In the genomic region with DNA sequence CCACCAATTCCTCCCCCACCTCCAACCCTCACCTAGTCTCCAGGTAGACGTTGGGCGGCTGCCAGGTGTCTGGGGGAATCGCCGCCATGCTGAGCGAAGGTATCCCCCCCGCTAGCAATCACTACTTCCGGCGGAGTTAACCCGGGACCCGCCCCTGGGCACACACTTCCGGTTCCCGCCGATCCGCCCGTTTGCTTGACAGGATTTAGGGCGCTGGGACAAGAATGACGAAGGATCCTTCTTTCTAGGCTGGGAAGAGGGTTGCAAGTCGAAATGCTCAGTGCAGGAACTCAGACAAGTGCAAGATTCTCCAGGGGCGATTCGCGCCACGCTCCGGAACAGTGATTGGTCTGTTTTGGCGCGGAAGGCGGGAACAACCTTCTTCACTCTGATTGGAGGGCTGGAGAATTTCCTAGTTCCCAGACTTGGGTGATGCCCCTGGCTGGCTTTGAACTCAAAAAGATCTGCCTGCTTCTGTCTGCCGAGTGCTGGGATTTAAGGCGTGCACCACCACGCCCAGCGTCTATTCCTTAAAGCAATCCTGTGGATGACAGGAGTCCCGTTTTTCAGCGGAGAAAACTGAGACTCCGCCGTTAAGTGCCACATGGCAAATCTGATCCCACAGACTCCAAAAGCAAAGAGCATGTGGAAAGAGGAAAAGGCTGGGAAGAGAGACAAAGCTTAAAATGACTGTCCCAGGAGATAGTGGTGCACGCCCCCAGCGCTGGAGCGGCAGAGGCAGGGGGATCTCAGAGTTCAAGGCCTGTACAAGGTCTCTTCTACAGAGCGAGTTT, we compare ENCODE assay signal across 8 mouse cellular contexts. TPM values are rescaled to one million over a fixed set of nuclear protein-coding genes. Genes with fewer than 3 reads are reported as not detected.
DNase-seq lines count a peak whose midpoint lies in the region; ATAC-seq and TF ChIP-seq lines count a peak whose summit lies in the region.

TSS of gene Ppil1 (minus strand) at position 347 of the 794 bp plus-strand sequence.

- 0 out of 2 replicates have a peak, but pooled peaks have one; percentile 14 for TF ChIP-seq EP300 in liver, embryonic 14.5 days (IDR thresholded peaks at IDR 0.05; ENCODE audit: low read depth)
- TF ChIP-seq EP300 in stomach, postnatal 0 days (optimal IDR thresholded peaks at IDR 0.05): no peak

- H3K27me3 ChIP-seq in heart, embryonic 13.5 days (replicated peaks): no peaks in the 10 kb centered on the region
- H3K27me3 ChIP-seq in liver, embryonic 14.5 days (ENCODE audit: control insufficient read depth, insufficient read depth, low read length): no peaks in the 10 kb centered on the region
- H3K27me3 ChIP-seq in neural tube, embryonic 11.5 days (ENCODE audit: control insufficient read depth, insufficient read depth, low read length): no peaks in the 10 kb centered on the region
- no peaks in the 10 kb centered on the region for H3K27me3 ChIP-seq in stomach, postnatal 0 days (ENCODE audit: control insufficient read depth, insufficient read depth, low read length)

- no peak for TF ChIP-seq CTCF in liver, embryonic 14.5 days (IDR thresholded peaks at IDR 0.05; ENCODE audit: low read depth)
- TF ChIP-seq CTCF in stomach, postnatal 0 days (IDR thresholded peaks at IDR 0.05; ENCODE audit: low read depth): no peak

- peak within 1 kb of the TSS; percentile 99 for H3K27ac ChIP-seq in heart, embryonic 13.5 days (replicated peaks)
- H3K27ac ChIP-seq in liver, embryonic 14.5 days: peak within 1 kb of the TSS; percentile 83
- peak within 1 kb of the TSS; percentile 94 for H3K27ac ChIP-seq in neural tube, embryonic 11.5 days (ENCODE audit: low read depth, low read length)
- peak within 1 kb of the TSS; percentile 89 for H3K27ac ChIP-seq in stomach, postnatal 0 days (replicated peaks)

- no peaks in the 10 kb centered on the region for H3K9me3 ChIP-seq in heart, embryonic 13.5 days
- H3K9me3 ChIP-seq in liver, embryonic 14.5 days (ENCODE audit: control insufficient read depth, low read length): no peaks in the 10 kb centered on the region
- H3K9me3 ChIP-seq in neural tube, embryonic 11.5 days (ENCODE audit: control insufficient read depth, low read length): no peaks in the 10 kb centered on the region
- no peaks in the 10 kb centered on the region for H3K9me3 ChIP-seq in stomach, postnatal 0 days (ENCODE audit: control insufficient read depth, low read length)

- H3K4me2 ChIP-seq in heart, embryonic 13.5 days: peak within 1 kb of the TSS; percentile 88
- peak within 1 kb of the TSS; percentile 95 for H3K4me2 ChIP-seq in liver, embryonic 14.5 days (ENCODE audit: low read depth)
- H3K4me2 ChIP-seq in neural tube, embryonic 11.5 days (ENCODE audit: low read depth): peak within 1 kb of the TSS; percentile 69
- peak within 1 kb of the TSS; percentile 83 for H3K4me2 ChIP-seq in stomach, postnatal 0 days (replicated peaks; ENCODE audit: low read depth)

- 6% methylated on average over 38 of the region's 38 CpGs for WGBS in heart, embryonic 13.5 days
- 7% methylated on average over 38 of the region's 38 CpGs for WGBS in liver, embryonic 14.5 days (ENCODE audit: insufficient replicate concordance)
- 7% methylated on average over 38 of the region's 38 CpGs for WGBS in neural tube, embryonic 11.5 days
- 8% methylated on average over 38 of the region's 38 CpGs for WGBS in stomach, postnatal 0 days

- peak within 1 kb of the TSS; percentile 95 for H3K9ac ChIP-seq in heart, embryonic 13.5 days
- H3K9ac ChIP-seq in liver, embryonic 14.5 days (replicated peaks): peak within 1 kb of the TSS; percentile 76
- peak within 1 kb of the TSS; percentile 78 for H3K9ac ChIP-seq in neural tube, embryonic 11.5 days (ENCODE audit: low read length)
- peak within 1 kb of the TSS; percentile 74 for H3K9ac ChIP-seq in stomach, postnatal 0 days (ENCODE audit: low read length)

- ATAC-seq in CD4-positive, CD25-positive, alpha-beta regulatory T cell, adult 4 months: peak; percentile 70
- peak; percentile 77 for ATAC-seq in erythroid progenitor cell, adult 5-6 weeks (replicated peaks; ENCODE audit: low FRiP score, poor library complexity, severe bottlenecking)
- no peak for ATAC-seq in heart, embryonic 13.5 days (ENCODE audit: extremely low read depth, insufficient number of reproducible peaks, low FRiP score, low TSS enrichment)
- peak; percentile 71 for ATAC-seq in liver, embryonic 14.5 days (ENCODE audit: insufficient read depth)
- ATAC-seq in neural tube, embryonic 11.5 days (ENCODE audit: insufficient read depth, low FRiP score, low TSS enrichment): peak; percentile 51
- peak; percentile 57 for ATAC-seq in stomach, postnatal 0 days (ENCODE audit: low FRiP score, low TSS enrichment)

- H3K4me3 ChIP-seq in heart, embryonic 13.5 days: peak within 1 kb of the TSS; percentile 93
- peak within 1 kb of the TSS; percentile 71 to 91 for H3K4me3 ChIP-seq in liver, embryonic 14.5 days (ENCODE audit: insufficient read depth in 1 of 2, low read depth in 2 of 2, low read length in 2 of 2)
- H3K4me3 ChIP-seq in neural tube, embryonic 11.5 days (ENCODE audit: low read depth, low read length): peak within 1 kb of the TSS; percentile 90
- H3K4me3 ChIP-seq in stomach, postnatal 0 days (ENCODE audit: low read depth, low read length): peak within 1 kb of the TSS; percentile 76

- peaks cover 51% of the 10 kb centered on the region for H3K4me1 ChIP-seq in heart, embryonic 13.5 days
- H3K4me1 ChIP-seq in liver, embryonic 14.5 days (replicated peaks; ENCODE audit: control insufficient read depth in 2 of 2, insufficient read depth in 2 of 2, low read length in 1 of 2): peaks cover 9 to 29% of the 10 kb centered on the region in 2 experiments; a peak in 3 of 4 replicates
- peaks cover 13% of the 10 kb centered on the region for H3K4me1 ChIP-seq in neural tube, embryonic 11.5 days (ENCODE audit: control insufficient read depth, insufficient read depth, low read length)
- peaks cover 3% of the 10 kb centered on the region; the same call in 1 of the 2 replicates for H3K4me1 ChIP-seq in stomach, postnatal 0 days (replicated peaks; ENCODE audit: control insufficient read depth, insufficient read depth)

- peaks cover 26% of the 10 kb centered on the region for H3K36me3 ChIP-seq in heart, embryonic 13.5 days
- peaks cover 20% of the 10 kb centered on the region for H3K36me3 ChIP-seq in liver, embryonic 14.5 days (replicated peaks; ENCODE audit: control insufficient read depth, insufficient read depth, low read depth)
- 0 out of 2 replicates have a peak, but pooled peaks cover 3% of the 10 kb centered on the region for H3K36me3 ChIP-seq in neural tube, embryonic 11.5 days (ENCODE audit: control insufficient read depth, insufficient read depth, low read length)
- 0 out of 2 replicates have a peak, but pooled peaks cover 7% of the 10 kb centered on the region for H3K36me3 ChIP-seq in stomach, postnatal 0 days (ENCODE audit: control insufficient read depth, insufficient read depth, low read length)

- peak; percentile 63 for DNase-seq in brain, embryonic 18.5 days (ENCODE audit: low read depth, low spot score)
- DNase-seq in kidney, postnatal 10 days: peak; percentile 90
- peak; percentile 68 to 77 (median 76) for DNase-seq in liver, embryonic 14.5 days (ENCODE audit: low read depth in 3 of 3, low spot score in 3 of 3)
- DNase-seq in neural tube, embryonic 11.5 days (ENCODE audit: low spot score): peak; percentile 88
- peak; percentile 85 for DNase-seq in stomach, postnatal 0 days (ENCODE audit: low spot score)

RNA-seq across cellular contexts. Expression of gene Ppil1, which starts in this region (rescaled TPM):
- 100 to 1,000 TPM in 1 of 2 experiments, 10 to 100 TPM in 1; 72.7 to 101 TPM for polyA plus RNA-seq in CD4-positive, CD25-positive, alpha-beta regulatory T cell, adult 4 months (2017; shearing (Covaris generic))
- total RNA-seq in erythroid progenitor cell, adult 5-6 weeks (2015; ENCODE audit: low replicate concordance): 43.6 TPM in 2 replicates
- total RNA-seq in erythroid progenitor cell, adult 5-6 weeks (2017; ENCODE audit: low replicate concordance): 13.3 and 27.9 TPM in 2 replicates
- 106 and 128 TPM in 2 replicates for polyA plus RNA-seq in heart, embryonic 13.5 days (2015; fragmentation: Nextera tagmentation; extraction: Ambion mirVana)
- 46.2 and 47.9 TPM in 2 replicates for polyA plus RNA-seq in liver, embryonic 14.5 days (2012; rRNA removed)
- polyA plus RNA-seq in liver, embryonic 14.5 days (2014; fragmentation: Nextera tagmentation; extraction: Ambion mirVana): 84.7 and 87.3 TPM in 2 replicates
- polyA plus RNA-seq in neural tube, embryonic 11.5 days (2014; fragmentation: Nextera tagmentation; extraction: Ambion mirVana): 152 and 165 TPM in 2 replicates
- polyA plus RNA-seq in stomach, postnatal 0 days (2015; fragmentation: Nextera tagmentation; extraction: Ambion mirVana): 64.6 and 65.9 TPM in 2 replicates
